Mouse (Mus musculus) left cerebral cortex, postnatal 10 days (tissue): ENCODE measurements around the gene Atp6v1c2. TPM values are rescaled to one million over a fixed set of nuclear protein-coding genes. Genes with fewer than 3 reads are reported as not detected.

Source experiments
- DNase-seq, 2 experiments: peaks; one replicate each; pipeline ENCODE4 v3.0.0; 2021 to 2022; ENCODE audit warnings: low spot score in 2 of 2, mixed read lengths in 1 of 2; ENCODE audit errors: extremely low spot score in 1 of 2
- intact Hi-C: fragments of 180-260 bp; cut with DNase I; formaldehyde crosslinking; loops from one replicate; pipeline ENCODE4 v1.15.1; 2025
- total RNA-seq, 2 experiments: library from RNA; stranded (reverse); gene quantifications; 2 replicates each; pipeline ENCODE4 v1.2.3; 2021

The Atp6v1c2 gene
- total RNA-seq, 2 experiments from 2014 or later: 6.6 to 8.1 TPM

GRCm38 (mm10) chr12:17339114-17339905, 10.2 kb upstream of the Atp6v1c2 start:
- intact Hi-C loops: no loop called here
- no peak for DNase-seq

GRCm38 (mm10) chr12:17338338-17338737, 9.2 kb upstream of the Atp6v1c2 start:
- intact Hi-C loops: no loop called here
- DNase-seq: no peak

GRCm38 (mm10) chr12:17333459-17333858, 4.3 kb upstream of the Atp6v1c2 start:
- intact Hi-C loops: no loop called here
- DNase-seq: no peak

GRCm38 (mm10) chr12:17324549-17325470, 4.3 kb downstream of the Atp6v1c2 start:
- peak in 1 of 2 experiments; percentile 40 for DNase-seq
- intact Hi-C loops: no loop called here

GRCm38 (mm10) chr12:17318453-17318852, 10.7 kb downstream of the Atp6v1c2 start:
- intact Hi-C loops: no loop called here
- DNase-seq: no peak

- intact Hi-C loops: no loop called here
- DNase-seq: no peak
Observed at GRCm38 (mm10) chr12:17317970-17318369, 11.2 kb downstream of the Atp6v1c2 start.

GRCm38 (mm10) chr12:17316096-17316495, 13.1 kb downstream of the Atp6v1c2 start:
- no peak for DNase-seq
- intact Hi-C loops: no loop called here

GRCm38 (mm10) chr12:17310852-17311839, 18.0 kb downstream of the Atp6v1c2 start:
- intact Hi-C loops: no loop called here
- DNase-seq: no peak

GRCm38 (mm10) chr12:17308246-17308645, 20.9 kb downstream of the Atp6v1c2 start:
- intact Hi-C loops: no loop called here
- no peak for DNase-seq

GRCm38 (mm10) chr12:17305445-17305844, 23.7 kb downstream of the Atp6v1c2 start:
- no peak for DNase-seq
- intact Hi-C loops: no loop called here

- no peak for DNase-seq
- intact Hi-C loops: no loop called here
Observed at GRCm38 (mm10) chr12:17299902-17300301, 29.3 kb downstream of the Atp6v1c2 start.

- intact Hi-C loops: no loop called here
- DNase-seq: no peak
Observed at GRCm38 (mm10) chr12:17296899-17297298, 32.3 kb downstream of the Atp6v1c2 start.

GRCm38 (mm10) chr12:17290569-17290968, 38.6 kb downstream of the Atp6v1c2 start:
- intact Hi-C loops: no loop called here
- DNase-seq: no peak

- intact Hi-C loops: no loop called here
- DNase-seq: no peak
Observed at GRCm38 (mm10) chr12:17289913-17290312, 39.2 kb downstream of the Atp6v1c2 start.

- intact Hi-C loops: no loop called here
Observed at GRCm38 (mm10) chr12:17289060-17289459, 40.1 kb downstream of the Atp6v1c2 start.

GRCm38 (mm10) chr12:17288496-17288895, 40.7 kb downstream of the Atp6v1c2 start:
- intact Hi-C loops: no loop called here
- DNase-seq: no peak

More at GRCm38 (mm10) chr12:17289060-17289459, 40.1 kb downstream of the Atp6v1c2 start:
- no peak for DNase-seq

- intact Hi-C loops: no loop called here
- no peak for DNase-seq
Observed at GRCm38 (mm10) chr12:17273841-17274240, 55.3 kb downstream of the Atp6v1c2 start.

GRCm38 (mm10) chr12:17271272-17271671, 57.9 kb downstream of the Atp6v1c2 start:
- intact Hi-C loops: no loop called here
- DNase-seq: peak in 1 of 2 experiments; percentile 74

- peak in 1 of 2 experiments; percentile 63 for DNase-seq
- intact Hi-C loops: no loop called here
Observed at GRCm38 (mm10) chr12:17267316-17267715, 61.8 kb downstream of the Atp6v1c2 start.
